Mouse (Mus musculus): ENCODE data around the gene Hvcn1.
"Not testable (repeated sequence)": the region's sequence is repeated elsewhere in the genome, so short reads cannot be mapped to it uniquely, and the experiment has no call there.

The Hvcn1 gene

GRCm38 (mm10) chr5:122208909-122209308 lies 2.3 kb downstream of the Hvcn1 start:
- DNase-seq, result no peak

- DNase-seq, result peak; percentile 61
Measured at GRCm38 (mm10) chr5:122209591-122210368, 3.2 kb downstream of the Hvcn1 start.

- no peak for DNase-seq
Measured at GRCm38 (mm10) chr5:122210890-122211289, 4.3 kb downstream of the Hvcn1 start.

- DNase-seq, result no peak
Measured at GRCm38 (mm10) chr5:122212125-122212524, 5.5 kb downstream of the Hvcn1 start.

GRCm38 (mm10) chr5:122212820-122213219 lies 6.2 kb downstream of the Hvcn1 start:
- DNase-seq, result not testable (repeated sequence)

- DNase-seq, result no peak
Measured at GRCm38 (mm10) chr5:122213861-122214260, 7.3 kb downstream of the Hvcn1 start.

- no peak for DNase-seq
Measured at GRCm38 (mm10) chr5:122217636-122218035, 11.0 kb downstream of the Hvcn1 start.

GRCm38 (mm10) chr5:122218109-122218905 lies 11.7 kb downstream of the Hvcn1 start:
- DNase-seq, result no peak

- DNase-seq, result no peak
Measured at GRCm38 (mm10) chr5:122218928-122219327, 12.3 kb downstream of the Hvcn1 start.

GRCm38 (mm10) chr5:122219655-122220629 lies 13.3 kb downstream of the Hvcn1 start:
- DNase-seq, result peak; percentile 67

GRCm38 (mm10) chr5:122221085-122221484 lies 14.5 kb downstream of the Hvcn1 start:
- no peak for DNase-seq

GRCm38 (mm10) chr5:122224291-122224690 lies 17.7 kb downstream of the Hvcn1 start:
- DNase-seq, result no peak

GRCm38 (mm10) chr5:122228271-122228765 lies 21.7 kb downstream of the Hvcn1 start:
- DNase-seq, result no peak

- DNase-seq, result no peak
Measured at GRCm38 (mm10) chr5:122228772-122229171, 22.2 kb downstream of the Hvcn1 start.

- no peak for DNase-seq
Measured at GRCm38 (mm10) chr5:122230816-122231215, 24.2 kb downstream of the Hvcn1 start.

GRCm38 (mm10) chr5:122231431-122231830 lies 24.8 kb downstream of the Hvcn1 start:
- no peak for DNase-seq

GRCm38 (mm10) chr5:122232004-122232403 lies 25.4 kb downstream of the Hvcn1 start:
- DNase-seq, result no peak

- no peak for DNase-seq
Measured at GRCm38 (mm10) chr5:122233077-122233581, 26.5 kb downstream of the Hvcn1 start.

GRCm38 (mm10) chr5:122233695-122234094 lies 27.1 kb downstream of the Hvcn1 start:
- no peak for DNase-seq

GRCm38 (mm10) chr5:122234319-122235195 lies 28.0 kb downstream of the Hvcn1 start:
- DNase-seq, result no peak

- no peak for DNase-seq
Measured at GRCm38 (mm10) chr5:122235196-122235836, 28.7 kb downstream of the Hvcn1 start.
